Mouse (Mus musculus) intestine, embryonic 15.5 days (tissue): ENCODE data around the gene Defb19. TPM values are rescaled to one million over a fixed set of nuclear protein-coding genes. Genes with fewer than 3 reads are reported as not detected.

ENCODE experiments used
- ATAC-seq: fragments of 200-750 bp; cut with Nextera tagmentation; 2 replicates; pipeline ENCODE4 v1.8.0; 2017; ENCODE audit warnings: moderate TSS enrichment, moderate library complexity
- H3K27ac ChIP-seq: fragments of 300-500 bp; sonication (generic); 2 replicates; pipeline ENCODE4 v1.5.1; 2015; ENCODE audit warnings: mild to moderate bottlenecking, inconsistent platforms
- H3K27me3 ChIP-seq: fragments of 300-500 bp; sonication (generic); replicated peaks from 2 replicates; pipeline ENCODE4 v1.6.1; 2015; ENCODE audit warnings: inconsistent platforms
- H3K36me3 ChIP-seq: fragments of 300-500 bp; sonication (generic); 2 replicates; pipeline ENCODE4 v1.6.1; 2015; ENCODE audit warnings: inconsistent platforms
- H3K4me1 ChIP-seq: fragments of 300-500 bp; sonication (generic); replicated peaks from 2 replicates; pipeline ENCODE4 v1.6.1; 2015; ENCODE audit warnings: inconsistent platforms
- H3K4me2 ChIP-seq: fragments of 300-500 bp; sonication (generic); replicated peaks from 2 replicates; pipeline ENCODE4 v1.6.1; 2015; ENCODE audit warnings: mild to moderate bottlenecking, inconsistent platforms
- H3K4me3 ChIP-seq: fragments of 300-500 bp; sonication (generic); replicated peaks from 2 replicates; pipeline ENCODE4 v1.5.1; 2015; ENCODE audit warnings: inconsistent platforms
- H3K9ac ChIP-seq: fragments of 300-500 bp; sonication (generic); 2 replicates; pipeline ENCODE4 v1.6.1; 2015; ENCODE audit warnings: inconsistent platforms
- H3K9me3 ChIP-seq: fragments of 300-500 bp; sonication (generic); 2 replicates; pipeline ENCODE4 v1.6.1; 2016; ENCODE audit warnings: inconsistent platforms
- WGBS: fragments of 180-500 bp; shearing (Covaris S2); methylation state at CpG from one replicate; pipeline ENCODE4 v1.1.7; 2015; 5-methylcytosine and 5-hydroxymethylcytosine counted together
- polyA plus RNA-seq: library from polyadenylated mRNA; unstranded; fragments of >200 nt; fragmentation: Nextera tagmentation; extraction: Ambion mirVana; gene quantifications from 2 replicates; pipeline ENCODE4 v1.2.1, GENCODE M21; 2015

Defb19 gene
- polyA plus RNA-seq, 1 experiment from 2014 or later: not detected

DNA sequence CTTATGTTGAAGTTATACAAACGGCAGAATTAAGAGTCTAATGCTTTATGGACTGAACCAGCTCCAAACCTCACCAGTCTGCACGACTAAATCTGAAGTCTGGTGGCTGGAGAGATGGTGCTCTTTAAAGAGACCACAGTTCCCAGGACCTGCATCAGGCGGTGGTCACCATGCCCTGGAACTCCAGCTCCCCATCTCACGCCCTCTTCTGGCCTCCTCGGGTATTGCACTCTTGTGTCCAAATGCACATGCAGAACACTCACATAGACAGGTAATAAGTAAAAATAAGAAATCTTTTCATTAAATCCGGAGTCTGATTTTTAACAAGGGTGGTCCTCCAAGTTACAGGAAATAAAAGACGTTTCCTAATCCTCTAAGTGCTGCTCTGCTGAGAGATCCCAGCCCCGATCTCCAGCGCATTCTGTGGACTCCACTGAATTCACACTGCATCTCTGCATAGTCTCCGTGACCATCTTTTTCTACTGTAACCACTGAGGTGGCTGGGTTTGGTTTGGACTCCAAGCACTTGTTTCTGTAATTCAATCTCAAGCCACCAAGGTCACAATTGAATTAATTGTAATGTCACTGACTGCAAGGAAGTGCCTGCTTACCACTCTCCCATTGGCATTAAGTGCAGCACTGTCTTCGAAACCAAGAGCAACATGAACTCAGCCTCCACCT lies 7.9 kb downstream of the Defb19 start, which contains the start of gene Defb21:
Defb21 (plus strand) TSS at position 631 of the 681 bp plus-strand sequence.
- Histone ChIP-seq H3K4me1 (no peaks in the 10 kb centered on the region), H3K9ac (no peak within 1 kb of the TSS), H3K9me3 (no peaks in the 10 kb centered on the region), H3K27ac (no peak within 1 kb of the TSS), H3K27me3 (no peaks in the 10 kb centered on the region), H3K36me3 (no peaks in the 10 kb centered on the region), H3K4me3 (no peak within 1 kb of the TSS), H3K4me2 (no peak within 1 kb of the TSS)
- no peak for ATAC-seq
- WGBS: 64% methylated on average over 11 of the region's 11 CpGs

- Histone ChIP-seq H3K36me3 (no peaks in the 10 kb centered on the region), H3K9me3 (no peaks in the 10 kb centered on the region), H3K27me3 (no peaks in the 10 kb centered on the region), H3K27ac (no peak overlapping the region), H3K4me2 (no peak overlapping the region), H3K4me1 (no peaks in the 10 kb centered on the region), H3K4me3 (no peak overlapping the region), H3K9ac (no peak overlapping the region)
- WGBS: 47% methylated on average over 6 of the region's 6 CpGs
- no peak for ATAC-seq
These were observed 9.8 kb downstream of the Defb19 start for GRCm38 (mm10) chr2:152570313-152570712.

DNA sequence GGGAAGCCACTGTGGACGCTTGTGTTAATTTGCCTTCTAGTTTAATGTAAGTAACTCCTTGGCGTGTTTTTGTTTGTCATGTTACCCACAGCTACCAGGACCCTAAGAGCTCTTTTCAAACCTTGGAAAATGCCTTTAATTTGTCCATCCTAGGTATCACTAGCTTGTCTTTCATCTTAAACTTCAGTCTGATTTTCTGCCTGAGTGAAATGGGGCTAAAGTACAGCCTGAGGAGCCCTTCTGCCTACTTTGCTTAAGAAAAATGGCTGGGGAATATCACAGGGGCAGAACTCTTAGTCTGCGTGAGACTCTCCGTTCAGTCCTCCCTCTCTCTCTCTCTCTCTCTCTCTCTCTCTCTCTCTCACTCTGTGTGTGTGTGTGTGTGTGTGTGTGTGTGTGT lies 10.2 kb downstream of the Defb19 start:
- no peak overlapping the region for H3K4me2 ChIP-seq
- H3K27ac ChIP-seq: no peak overlapping the region
- H3K9me3 ChIP-seq: no peaks in the 10 kb centered on the region
- no peaks in the 10 kb centered on the region for H3K4me1 ChIP-seq
- WGBS: 71% methylated on average over 4 of the region's 4 CpGs
- no peaks in the 10 kb centered on the region for H3K36me3 ChIP-seq
- H3K4me3 ChIP-seq: no peak overlapping the region
- no peak for ATAC-seq
- no peak overlapping the region for H3K9ac ChIP-seq
- H3K27me3 ChIP-seq: no peaks in the 10 kb centered on the region

DNA sequence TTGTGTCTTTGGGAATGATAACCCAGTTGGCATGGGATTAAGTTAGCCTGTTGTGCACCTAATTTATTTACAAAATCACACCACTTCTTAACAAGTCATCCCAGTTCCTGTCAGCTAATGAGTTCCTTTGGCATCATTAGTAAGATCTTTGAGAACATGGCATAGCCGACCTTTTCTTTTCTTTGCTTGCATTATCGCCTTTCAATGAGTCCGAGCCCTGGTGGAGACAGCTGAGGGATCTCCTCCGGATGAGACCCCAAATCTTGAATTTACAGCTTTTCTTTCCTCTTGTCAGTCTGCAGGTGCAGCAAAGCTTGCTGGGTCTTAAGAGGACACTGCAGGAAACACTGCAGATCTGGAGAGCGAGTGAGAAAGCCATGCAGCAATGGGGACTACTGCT lies 11.1 kb downstream of the Defb19 start, which contains the start of gene Gm17416:
Gm17416 (plus strand) TSS at position 301 of the 400 bp plus-strand sequence.
- Histone ChIP-seq H3K27ac (no peak within 1 kb of the TSS), H3K36me3 (no peaks in the 10 kb centered on the region), H3K27me3 (no peaks in the 10 kb centered on the region), H3K4me3 (no peak within 1 kb of the TSS), H3K4me2 (no peak within 1 kb of the TSS), H3K9ac (no peak within 1 kb of the TSS), H3K4me1 (no peaks in the 10 kb centered on the region), H3K9me3 (no peaks in the 10 kb centered on the region)
- no peak for ATAC-seq
- 92% methylated on average over 5 of the region's 5 CpGs for WGBS

DNA sequence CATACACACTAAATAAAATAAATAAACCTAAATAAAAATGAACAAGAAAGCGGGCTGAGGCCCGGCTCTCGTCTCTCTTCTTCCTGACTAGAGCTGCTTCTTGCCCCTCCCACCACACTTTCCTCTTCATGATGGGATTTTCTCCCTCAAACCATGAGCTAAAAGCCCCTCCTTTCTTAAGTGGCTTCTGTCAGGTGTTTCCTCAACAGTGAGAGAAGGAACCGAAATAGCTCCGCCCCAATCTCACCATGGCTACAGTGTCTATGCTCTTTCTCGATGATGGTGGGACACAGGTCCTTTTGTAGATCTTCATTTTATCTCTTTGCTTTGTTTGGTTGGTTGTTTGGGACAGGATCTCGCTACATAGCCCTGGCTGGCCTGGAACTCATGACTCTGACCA lies 23.5 kb downstream of the Defb19 start:
- no peaks in the 10 kb centered on the region for H3K4me1 ChIP-seq
- no peak for ATAC-seq
- 85% methylated on average over 7 of the region's 7 CpGs for WGBS
- H3K4me2 ChIP-seq: no peak overlapping the region
- no peaks in the 10 kb centered on the region for H3K9me3 ChIP-seq
- no peak overlapping the region for H3K4me3 ChIP-seq
- no peaks in the 10 kb centered on the region for H3K36me3 ChIP-seq
- H3K9ac ChIP-seq: no peak overlapping the region
- no peaks in the 10 kb centered on the region for H3K27me3 ChIP-seq
- H3K27ac ChIP-seq: no peak overlapping the region

GRCm38 (mm10) chr2:152553774-152554423 lies 26.2 kb downstream of the Defb19 start:
- H3K27me3 ChIP-seq: no peaks in the 10 kb centered on the region
- ATAC-seq: 0 out of 2 replicates have a peak, but pooled peaks have one; percentile 58
- H3K4me2 ChIP-seq: peak overlapping the region; percentile 43
- H3K36me3 ChIP-seq: no peaks in the 10 kb centered on the region
- H3K4me3 ChIP-seq: no peak overlapping the region
- no peak overlapping the region for H3K9ac ChIP-seq
- H3K9me3 ChIP-seq: no peaks in the 10 kb centered on the region
- H3K4me1 ChIP-seq: no peaks in the 10 kb centered on the region
- no peak overlapping the region for H3K27ac ChIP-seq
- WGBS: 11% methylated on average over 16 of the region's 16 CpGs

DNA sequence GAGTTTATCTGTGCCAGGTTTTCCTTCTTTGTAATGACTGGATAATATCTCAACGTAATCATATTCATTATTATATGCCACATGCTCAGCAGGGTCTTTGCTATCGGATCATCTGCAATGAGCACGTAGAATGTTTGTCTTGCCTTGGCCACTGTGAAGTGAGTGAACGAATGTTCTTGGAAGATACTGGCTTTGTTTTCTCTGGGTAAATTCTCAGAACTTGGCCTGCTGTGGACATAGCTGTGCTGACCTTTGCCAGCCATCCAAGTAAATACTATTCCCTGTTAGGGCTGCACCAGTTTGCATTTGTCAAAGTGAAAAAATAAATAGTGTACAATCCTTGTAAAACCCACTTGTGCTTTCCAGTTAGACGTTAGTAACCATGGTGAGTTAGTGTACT lies 32.0 kb downstream of the Defb19 start:
- ATAC-seq: no peak

GRCm38 (mm10) chr2:152544691-152545090 lies 35.4 kb downstream of the Defb19 start:
- H3K27ac ChIP-seq: no peak overlapping the region
- H3K36me3 ChIP-seq: no peaks in the 10 kb centered on the region
- 11% methylated on average over 4 of the region's 4 CpGs for WGBS
- H3K4me1 ChIP-seq: no peaks in the 10 kb centered on the region
- H3K4me3 ChIP-seq: no peak overlapping the region
- H3K9ac ChIP-seq: no peak overlapping the region
- no peak overlapping the region for H3K4me2 ChIP-seq
- no peaks in the 10 kb centered on the region for H3K9me3 ChIP-seq
- ATAC-seq: peak; percentile 89
- no peaks in the 10 kb centered on the region for H3K27me3 ChIP-seq

More for the DNA sequence above, 32.0 kb downstream of the Defb19 start:
- Histone ChIP-seq H3K9me3 (no peaks in the 10 kb centered on the region), H3K36me3 (no peaks in the 10 kb centered on the region), H3K27ac (no peak overlapping the region), H3K9ac (no peak overlapping the region), H3K4me3 (no peak overlapping the region), H3K4me2 (no peak overlapping the region), H3K27me3 (no peaks in the 10 kb centered on the region), H3K4me1 (no peaks in the 10 kb centered on the region)
- 66% methylated on average over 5 of the region's 5 CpGs for WGBS

DNA sequence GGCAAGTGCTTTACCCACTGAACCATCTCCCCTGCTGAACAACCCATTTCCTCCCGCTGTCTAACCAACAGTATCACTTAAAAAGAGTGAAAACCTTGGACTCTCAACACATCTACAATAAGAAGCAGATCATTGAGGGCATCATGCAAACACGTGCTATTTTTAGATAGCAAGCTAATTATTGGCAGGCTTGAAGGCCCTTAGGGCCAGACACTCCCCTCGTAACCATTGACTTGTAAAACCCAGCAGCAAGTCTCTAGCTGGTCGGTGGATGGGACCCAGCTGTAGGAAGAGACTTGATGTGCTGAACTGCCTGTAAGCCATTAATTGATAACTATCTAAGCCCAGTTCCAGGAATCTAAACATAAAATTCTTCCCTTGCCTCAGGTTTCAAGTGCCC lies 36.6 kb downstream of the Defb19 start:
- Histone ChIP-seq H3K27ac (no peak overlapping the region), H3K4me1 (no peaks in the 10 kb centered on the region), H3K9me3 (no peaks in the 10 kb centered on the region), H3K27me3 (no peaks in the 10 kb centered on the region), H3K4me3 (no peak overlapping the region), H3K4me2 (no peak overlapping the region), H3K36me3 (no peaks in the 10 kb centered on the region), H3K9ac (no peak overlapping the region)
- WGBS: 52% methylated on average over 4 of the region's 4 CpGs
- ATAC-seq: peak; percentile 44

DNA sequence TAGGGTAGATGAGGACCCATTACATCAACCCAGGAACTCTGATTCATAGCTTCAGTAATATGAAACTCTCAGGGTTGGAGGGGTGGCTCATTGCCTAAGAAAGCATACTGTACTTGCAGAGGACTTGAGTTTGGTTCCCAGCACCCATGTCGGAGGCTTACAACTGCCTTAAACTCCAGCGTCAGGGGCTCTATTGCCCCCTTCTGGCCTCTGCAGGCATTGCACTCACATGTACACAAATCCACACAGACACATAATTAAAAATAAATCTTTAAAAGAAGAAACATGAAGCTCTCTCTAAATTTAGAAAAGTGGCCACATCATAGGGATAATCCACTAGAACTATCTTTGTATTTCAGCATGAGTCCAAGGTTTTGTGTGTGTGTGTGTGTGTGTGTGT lies 37.2 kb downstream of the Defb19 start:
- no peaks in the 10 kb centered on the region for H3K4me1 ChIP-seq
- H3K27me3 ChIP-seq: no peaks in the 10 kb centered on the region
- H3K9me3 ChIP-seq: no peaks in the 10 kb centered on the region
- H3K4me2 ChIP-seq: no peak overlapping the region
- H3K36me3 ChIP-seq: no peaks in the 10 kb centered on the region
- 75% methylated on average over 2 of the region's 2 CpGs for WGBS
- H3K27ac ChIP-seq: no peak overlapping the region
- H3K9ac ChIP-seq: no peak overlapping the region
- H3K4me3 ChIP-seq: no peak overlapping the region
- no peak for ATAC-seq

DNA sequence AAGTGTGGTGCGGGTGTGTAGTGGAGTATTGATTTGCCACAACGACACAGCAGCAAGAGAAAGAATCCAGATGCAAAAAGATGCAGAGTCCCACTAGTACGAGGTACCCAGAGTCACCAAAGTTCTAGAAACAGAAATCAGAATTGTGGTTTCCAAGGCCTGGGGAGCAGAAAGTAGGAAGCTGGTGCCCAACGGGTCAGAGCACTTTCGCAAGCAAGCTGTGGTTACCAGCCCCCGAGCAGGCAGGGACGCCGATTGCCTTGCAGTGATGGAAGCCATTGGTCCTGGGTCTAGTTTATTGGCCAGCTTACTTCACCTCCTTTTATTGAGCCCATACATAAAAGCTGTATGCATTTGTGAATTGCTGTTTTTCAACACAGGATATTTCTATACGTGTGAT lies 38.1 kb downstream of the Defb19 start:
- H3K9me3 ChIP-seq: no peaks in the 10 kb centered on the region
- ATAC-seq: no peak
- no peaks in the 10 kb centered on the region for H3K36me3 ChIP-seq
- no peaks in the 10 kb centered on the region for H3K27me3 ChIP-seq
- H3K27ac ChIP-seq: no peak overlapping the region
- H3K4me1 ChIP-seq: no peaks in the 10 kb centered on the region
- no peak overlapping the region for H3K4me3 ChIP-seq
- WGBS: 80% methylated on average over 9 of the region's 9 CpGs
- no peak overlapping the region for H3K9ac ChIP-seq
- H3K4me2 ChIP-seq: no peak overlapping the region

DNA sequence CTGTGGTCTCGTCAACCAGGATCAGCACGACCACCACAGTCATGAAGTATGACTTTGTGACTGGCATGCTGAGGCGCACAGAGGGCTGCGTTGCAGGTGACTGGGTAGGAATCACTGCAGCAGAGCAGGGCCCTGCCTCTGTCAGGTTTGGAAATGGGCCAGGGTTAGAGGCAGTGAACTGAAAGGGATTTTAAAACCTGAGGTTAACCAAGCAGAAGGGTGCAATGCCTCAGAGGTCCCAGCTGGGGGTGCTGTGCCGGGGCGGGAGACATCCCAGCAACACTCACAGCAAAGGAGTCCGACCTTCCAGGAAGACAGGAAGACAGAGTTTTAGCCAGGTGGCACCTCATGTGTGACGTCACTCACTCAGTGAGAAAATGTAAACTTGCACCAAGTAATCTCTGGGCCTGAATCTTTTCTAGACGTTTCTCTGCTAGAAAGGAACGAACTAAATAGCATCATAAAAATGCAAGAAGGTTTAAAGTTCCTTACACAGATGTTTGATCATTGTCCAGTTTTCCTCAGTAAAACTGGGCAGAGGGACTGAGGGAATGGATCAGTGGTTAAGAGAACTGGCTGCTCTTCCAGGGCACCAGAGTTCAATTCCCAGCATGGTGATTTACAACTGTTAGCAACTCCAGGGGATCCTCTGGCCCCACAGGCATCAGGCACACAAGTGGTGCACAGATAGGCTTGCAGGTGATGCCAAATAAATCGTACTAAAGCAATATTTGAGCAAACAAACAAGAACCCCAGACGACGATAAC lies 40.0 kb downstream of the Defb19 start, which contains the start of gene Defb29:
Defb29 (minus strand) TSS at position 155 of the 767 bp plus-strand sequence.
- Histone ChIP-seq H3K4me3 (no peak within 1 kb of the TSS), H3K27ac (no peak within 1 kb of the TSS), H3K27me3 (no peaks in the 10 kb centered on the region), H3K9ac (no peak within 1 kb of the TSS), H3K4me2 (no peak within 1 kb of the TSS), H3K36me3 (no peaks in the 10 kb centered on the region), H3K4me1 (no peaks in the 10 kb centered on the region), H3K9me3 (no peaks in the 10 kb centered on the region)
- WGBS: 43% methylated on average over 13 of the region's 13 CpGs
- ATAC-seq: no peak
